Mouse (Mus musculus): Measurements from ENCODE around the gene Gcgr. TPM values are rescaled to one million over a fixed set of nuclear protein-coding genes. Genes with fewer than 3 reads are reported as not detected.

Gene Gcgr
- total RNA-seq (2012; rRNA removed) (0.13 TPM in 1 of 2 replicates, not detected in the other), total RNA-seq (2014; rRNA removed) (0.09 and 0.16 TPM in 2 replicates), polyA plus RNA-seq (2012; ENCODE audit: insufficient read length, low read depth) (0.20 TPM in 1 of 2 replicates, not detected in the other)

- Histone ChIP-seq H3K4me2 (ENCODE audit: insufficient read depth, low read depth, poor library complexity, severe bottlenecking) (no peak within 1 kb of the TSS), H3K9ac (ENCODE audit: insufficient read depth, low read depth) (no peak within 1 kb of the TSS), H3K27ac (ENCODE audit: insufficient read depth, low read depth) (no peak within 1 kb of the TSS), H3K36me3 (replicated peaks in 1 of 2; ENCODE audit: control insufficient read depth in 1 of 2, insufficient read depth in 1 of 2, low read length in 1 of 2) (no peaks in the 10 kb centered on the region), H3K4me3 (replicated peaks in 1 of 3; ENCODE audit: low read depth in 2 of 3, low read length in 2 of 3, poor library complexity in 1 of 3) (no peak within 1 kb of the TSS), H3K4me1 (ENCODE audit: control insufficient read depth in 1 of 2, insufficient read depth in 2 of 2) (peaks cover 0 to 17% of the 10 kb centered on the region in 2 experiments; a peak in 2 of 4 replicates), H3K79me2 (replicated peaks; ENCODE audit: control insufficient read depth, extremely low read depth, insufficient read depth, poor library complexity, severe bottlenecking) (no peaks in the 10 kb centered on the region), H3K27me3 (replicated peaks) (peaks cover 40% of the 10 kb centered on the region), H3K9me3 (replicated peaks; ENCODE audit: low read length) (peaks cover 10% of the 10 kb centered on the region)
- DNase-seq (ENCODE audit: extremely low read depth), result no peak
- TF ChIP-seq SMC3 (IDR thresholded peaks at IDR 0.05; ENCODE audit: low read depth, low read length), result no peak
- TF ChIP-seq TBP (conservative IDR thresholded peaks at IDR 0.05; ENCODE audit: low read depth, low read length), result no peak
- TF ChIP-seq NELFE (IDR thresholded peaks at IDR 0.05; ENCODE audit: low read depth, low read length), result no peak
- no peak for TF ChIP-seq CHD1 (IDR thresholded peaks at IDR 0.05; ENCODE audit: low read depth, low read length)
- dilution Hi-C loops (cut with MboI; ENCODE audit: extremely low pct_ligation_motif_present, extremely low pct_unique_long_range_greater_than_20kb, low sequenced_read_pairs), result no loop called here
- in situ Hi-C loops (cut with MboI; ENCODE audit: low pct_ligation_motif_present, low pct_unique_long_range_greater_than_20kb, low sequenced_read_pairs), result no loop called here
Measured at GRCm38 (mm10) chr11:120530085-120530964, at the start of gene Gcgr. TSS of gene Gcgr (plus strand) at chr11:120530699.

GRCm38 (mm10) chr11:120483448-120483934, 47.0 kb upstream of the Gcgr start:
- in situ Hi-C loops (cut with MboI; ENCODE audit: low pct_ligation_motif_present, low pct_unique_long_range_greater_than_20kb, low sequenced_read_pairs) (no loop called here), dilution Hi-C loops (cut with MboI; ENCODE audit: extremely low pct_ligation_motif_present, extremely low pct_unique_long_range_greater_than_20kb, low sequenced_read_pairs) (no loop called here)
- peak overlapping the region in 2 of 3 experiments; percentile 71 to 100 for H3K4me3 ChIP-seq (replicated peaks in 1 of 3; ENCODE audit: low read depth in 2 of 3, low read length in 2 of 3, poor library complexity in 1 of 3)
- no peaks in the 10 kb centered on the region for H3K9me3 ChIP-seq (replicated peaks; ENCODE audit: low read length)
- TF ChIP-seq MXI1 (IDR thresholded peaks at IDR 0.05; ENCODE audit: low read depth, low read length), result no peak
- no peak for TF ChIP-seq JUN (IDR thresholded peaks at IDR 0.05; ENCODE audit: insufficient read depth, low read depth, low read length)
- TF ChIP-seq CHD2 (IDR thresholded peaks at IDR 0.05; ENCODE audit: low read length), result no peak
- no peak for TF ChIP-seq SIN3A (IDR thresholded peaks at IDR 0.05; ENCODE audit: low read length)
- TF ChIP-seq E2F4 (IDR thresholded peaks at IDR 0.05; ENCODE audit: insufficient replicate concordance, low read depth, low read length), result no peak
- TF ChIP-seq MAFK (IDR thresholded peaks at IDR 0.05; ENCODE audit: insufficient replicate concordance, low read length), result no peak
- no peak for TF ChIP-seq ZMIZ1 (IDR thresholded peaks at IDR 0.05; ENCODE audit: low read depth, low read length)
- no peak for TF ChIP-seq POLR2A (IDR thresholded peaks at IDR 0.05; ENCODE audit: low read depth, low read length)
- no peak for TF ChIP-seq CHD1 (IDR thresholded peaks at IDR 0.05; ENCODE audit: low read depth, low read length)
- no peak for TF ChIP-seq TCF12 (IDR thresholded peaks at IDR 0.05; ENCODE audit: low read depth, low read length)
- no peak for TF ChIP-seq ZNF384 (IDR thresholded peaks at IDR 0.05; ENCODE audit: low read depth, low read length)
- TF ChIP-seq MYC (IDR thresholded peaks at IDR 0.05; ENCODE audit: low read depth, low read length), result no peak
- TF ChIP-seq POLR2AphosphoS2 (IDR thresholded peaks at IDR 0.05; ENCODE audit: low read depth, low read length), result no peak
- TF ChIP-seq PAX5 (IDR thresholded peaks at IDR 0.05; ENCODE audit: low read length), result no peak
- no peak for TF ChIP-seq USF2 (conservative IDR thresholded peaks at IDR 0.05; ENCODE audit: low read depth, low read length)
- TF ChIP-seq NRF1 (IDR thresholded peaks at IDR 0.05; ENCODE audit: low read depth, low read length), result no peak
- no peak for TF ChIP-seq RAD21 (IDR thresholded peaks at IDR 0.05; ENCODE audit: low read depth, low read length)
- TF ChIP-seq ZC3H11A (IDR thresholded peaks at IDR 0.05; ENCODE audit: low read depth, low read length), result no peak
- TF ChIP-seq RCOR1 (conservative IDR thresholded peaks at IDR 0.05; ENCODE audit: low read depth, low read length), result no peak
- no peak for TF ChIP-seq UBTF (IDR thresholded peaks at IDR 0.05; ENCODE audit: low read depth, low read length)
- H3K27me3 ChIP-seq (replicated peaks), result no peaks in the 10 kb centered on the region
- H3K79me2 ChIP-seq (replicated peaks; ENCODE audit: control insufficient read depth, extremely low read depth, insufficient read depth, poor library complexity, severe bottlenecking), result peaks cover 26% of the 10 kb centered on the region
- peak overlapping the region; percentile 63; the same call in 1 of the 2 replicates for H3K4me2 ChIP-seq (ENCODE audit: insufficient read depth, low read depth, poor library complexity, severe bottlenecking)
- H3K36me3 ChIP-seq (replicated peaks in 1 of 2; ENCODE audit: control insufficient read depth in 1 of 2, insufficient read depth in 1 of 2, low read length in 1 of 2), result peaks cover 70 to 81% of the 10 kb centered on the region in 2 experiments
- H3K9ac ChIP-seq (ENCODE audit: insufficient read depth, low read depth), result no peak overlapping the region; the same call in 1 of the 2 replicates
- no peak for DNase-seq (ENCODE audit: extremely low read depth)
- peaks cover 6 to 28% of the 10 kb centered on the region in 2 experiments for H3K4me1 ChIP-seq (ENCODE audit: control insufficient read depth in 1 of 2, insufficient read depth in 2 of 2)
- no peak overlapping the region for H3K27ac ChIP-seq (ENCODE audit: insufficient read depth, low read depth)
